Mouse (Mus musculus) kidney, postnatal 10 days (tissue): Measurements from ENCODE around the gene Rnf207.

Experiments used
- DNase-seq: peaks from one replicate; pipeline ENCODE4 v3.0.0; 2021; ENCODE audit warnings: mixed read lengths

The Rnf207 gene

GRCm38 (mm10) chr4:152318517-152319234 lies at the start of gene Rnf207:
Rnf207 (minus strand) TSS chr4:152318993.
- DNase-seq: peak; percentile 73

GRCm38 (mm10) chr4:152365228-152365627 lies 46.4 kb upstream of the Rnf207 start:
- no peak for DNase-seq

- no peak for DNase-seq
Observed at GRCm38 (mm10) chr4:152362180-152362579, 43.4 kb upstream of the Rnf207 start.

GRCm38 (mm10) chr4:152360855-152361254 lies 42.1 kb upstream of the Rnf207 start:
- peak; percentile 56 for DNase-seq

GRCm38 (mm10) chr4:152359700-152360099 lies 40.9 kb upstream of the Rnf207 start:
- DNase-seq: no peak

- DNase-seq: no peak
Observed at GRCm38 (mm10) chr4:152355672-152356071, 36.9 kb upstream of the Rnf207 start.

- DNase-seq: no peak
Observed at GRCm38 (mm10) chr4:152353886-152354637, 35.3 kb upstream of the Rnf207 start.

GRCm38 (mm10) chr4:152351422-152352305 lies 32.9 kb upstream of the Rnf207 start:
- DNase-seq: peak; percentile 33

- no peak for DNase-seq
Observed at GRCm38 (mm10) chr4:152350722-152351421, 32.1 kb upstream of the Rnf207 start.

- DNase-seq: no peak
Observed at GRCm38 (mm10) chr4:152349837-152350381, 31.1 kb upstream of the Rnf207 start.

- peak; percentile 27 for DNase-seq
Observed at GRCm38 (mm10) chr4:152345120-152345889, 26.5 kb upstream of the Rnf207 start.

- no peak for DNase-seq
Observed at GRCm38 (mm10) chr4:152344651-152345050, 25.9 kb upstream of the Rnf207 start.

GRCm38 (mm10) chr4:152343296-152343695 lies 24.5 kb upstream of the Rnf207 start:
- no peak for DNase-seq

GRCm38 (mm10) chr4:152340584-152341284 lies 21.9 kb upstream of the Rnf207 start:
- DNase-seq: peak; percentile 48

- DNase-seq: no peak
Observed at GRCm38 (mm10) chr4:152339293-152339790, 20.5 kb upstream of the Rnf207 start.

- no peak for DNase-seq
Observed at GRCm38 (mm10) chr4:152338419-152339292, 19.9 kb upstream of the Rnf207 start, which contains the start of gene Chd5. Chd5 (plus strand) TSS chr4:152338651.

- DNase-seq: no peak
Observed at GRCm38 (mm10) chr4:152337772-152338171, 19.0 kb upstream of the Rnf207 start.

- DNase-seq: no peak
Observed at GRCm38 (mm10) chr4:152333587-152333986, 14.8 kb upstream of the Rnf207 start.

- DNase-seq: peak; percentile 84
Observed at GRCm38 (mm10) chr4:152332952-152333351, 14.2 kb upstream of the Rnf207 start.
